Mouse (Mus musculus) layer of hippocampus, postnatal 10 days (tissue): ENCODE measurements around the gene Maea. TPM values are rescaled to one million over a fixed set of nuclear protein-coding genes. Genes with fewer than 3 reads are reported as not detected.
A peak's percentile ranks its signal among the peaks of the same experiment; 100 is the strongest.

Experiments
- DNase-seq, 2 experiments: peaks; one replicate each; pipeline ENCODE4 v3.0.0; 2021; ENCODE audit warnings: low spot score in 2 of 2
- total RNA-seq, 2 experiments: library from RNA; stranded (reverse); gene quantifications; 2 replicates each; pipeline ENCODE4 v1.2.3; 2021

Maea gene
- total RNA-seq, 2 experiments from 2014 or later = 86.7 to 88.9 TPM

GRCm38 (mm10) chr5:33357494-33357893 lies 22.2 kb downstream of the Maea start:
- DNase-seq = no peak

GRCm38 (mm10) chr5:33358467-33358866 lies 23.2 kb downstream of the Maea start:
- DNase-seq = no peak

GRCm38 (mm10) chr5:33363263-33363662 lies 28.0 kb downstream of the Maea start:
- DNase-seq = no peak

GRCm38 (mm10) chr5:33368651-33369050 lies 33.3 kb downstream of the Maea start:
- DNase-seq = no peak

- DNase-seq = no peak
Measured at GRCm38 (mm10) chr5:33371137-33371536, 35.8 kb downstream of the Maea start.

GRCm38 (mm10) chr5:33371668-33372067 lies 36.4 kb downstream of the Maea start:
- no peak for DNase-seq

GRCm38 (mm10) chr5:33372331-33373038 lies 37.2 kb downstream of the Maea start:
- DNase-seq = no peak

- DNase-seq = no peak
Measured at GRCm38 (mm10) chr5:33377176-33377575, 41.9 kb downstream of the Maea start.

- peak in 1 of 2 experiments; percentile 51 for DNase-seq
Measured at GRCm38 (mm10) chr5:33377801-33378301, 42.5 kb downstream of the Maea start.

- DNase-seq = peak; percentile 99
Measured at GRCm38 (mm10) chr5:33378302-33378854, 43.1 kb downstream of the Maea start, which contains the start of gene Uvssa. TSS of gene Uvssa (plus strand) at chr5:33378549.

- no peak for DNase-seq
Measured at GRCm38 (mm10) chr5:33387550-33387949, 52.2 kb downstream of the Maea start.

GRCm38 (mm10) chr5:33393803-33394202 lies 58.5 kb downstream of the Maea start:
- peak; percentile 81 to 88 for DNase-seq

- no peak for DNase-seq
Measured at GRCm38 (mm10) chr5:33395693-33396092, 60.4 kb downstream of the Maea start.

GRCm38 (mm10) chr5:33396828-33397227 lies 61.5 kb downstream of the Maea start:
- peak; percentile 53 to 55 for DNase-seq

GRCm38 (mm10) chr5:33400819-33401218 lies 65.5 kb downstream of the Maea start:
- no peak for DNase-seq

GRCm38 (mm10) chr5:33420313-33420712 lies 85.0 kb downstream of the Maea start:
- DNase-seq = no peak

Other genes starting within 250 kb of the Maea start
- gene Slc5a1, start 231.3 kb upstream of the Maea start, total RNA-seq = under 1 TPM; 0.20 to 0.23 TPM
- under 1 TPM; 0.45 to 0.75 TPM for gene Spon2, start 117.1 kb upstream of the Maea start, total RNA-seq
- 100 to 1,000 TPM; 278 to 287 TPM for gene Ctbp1, start 60.5 kb upstream of the Maea start, total RNA-seq
- 10 to 100 TPM; 10.5 to 11.8 TPM for gene Uvssa, start 43.0 kb downstream of the Maea start, total RNA-seq
- not detected for gene Nkx1-1, start 98.5 kb downstream of the Maea start, total RNA-seq